Mouse (Mus musculus): ENCODE results near the gene Asxl2.

Gene Asxl2

GRCm38 (mm10) chr12:3546781-3547180, 120.1 kb downstream of the Asxl2 start:
- no peak for DNase-seq

GRCm38 (mm10) chr12:3547506-3547905, 120.8 kb downstream of the Asxl2 start:
- no peak for DNase-seq

GRCm38 (mm10) chr12:3547911-3548310, 121.3 kb downstream of the Asxl2 start:
- DNase-seq: no peak

GRCm38 (mm10) chr12:3548582-3549211, 122.0 kb downstream of the Asxl2 start:
- no peak for DNase-seq

GRCm38 (mm10) chr12:3550280-3550679, 123.6 kb downstream of the Asxl2 start:
- DNase-seq: no peak

Measured in kidney, adult 9 months (tissue).